Comparison of ENCODE assay signal across 8 mouse cellular contexts in the genomic region with DNA sequence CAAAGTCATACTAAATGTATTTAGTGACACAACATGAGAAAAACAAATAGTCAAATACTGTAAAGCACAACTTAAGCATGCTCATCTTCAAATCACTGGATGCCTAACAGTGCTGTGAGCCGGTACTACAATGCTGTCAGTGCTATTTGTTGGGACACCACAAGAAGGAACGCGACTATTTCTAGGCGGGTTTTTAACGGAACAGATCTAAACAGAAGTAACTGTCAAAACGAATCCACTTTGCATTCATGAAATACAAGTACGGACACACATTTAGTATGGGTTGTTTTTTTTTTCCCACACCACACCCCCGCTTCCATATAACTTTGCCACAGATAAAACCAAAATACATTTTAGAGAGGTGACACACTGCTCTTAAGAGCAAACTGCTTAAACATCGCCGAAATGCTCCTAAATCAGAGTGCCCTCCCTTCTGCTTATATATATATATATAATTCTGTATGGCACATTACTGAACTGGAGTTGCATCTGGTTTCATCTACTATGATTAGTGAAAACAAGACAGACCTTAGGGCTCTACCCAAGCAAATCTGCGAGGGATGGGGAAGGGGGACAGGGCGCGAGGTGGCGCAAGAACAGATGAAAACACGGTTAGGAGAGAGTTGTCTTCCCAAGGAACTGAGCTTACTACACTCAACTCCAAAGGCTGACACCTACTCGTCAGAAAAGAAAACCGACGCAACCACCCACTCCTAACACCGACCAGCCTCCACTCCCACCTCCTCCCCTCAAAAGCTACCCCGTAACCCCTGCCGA. TPM values are rescaled to one million over a fixed set of nuclear protein-coding genes. Genes with fewer than 3 reads are reported as not detected.
DNase-seq lines count a peak whose midpoint lies in the region; ATAC-seq lines count a peak whose summit lies in the region.

No protein-coding gene starts in this region.

- peak overlapping the region; percentile 87 for H3K9ac ChIP-seq in forebrain, embryonic 15.5 days (replicated peaks)

- no peaks in the 10 kb centered on the region for H3K9me3 ChIP-seq in forebrain, embryonic 15.5 days
- no peaks in the 10 kb centered on the region for H3K9me3 ChIP-seq in hindbrain, embryonic 10.5 days

- no peaks in the 10 kb centered on the region for H3K36me3 ChIP-seq in forebrain, embryonic 15.5 days
- no peaks in the 10 kb centered on the region for H3K36me3 ChIP-seq in hindbrain, embryonic 10.5 days

- peak overlapping the region; percentile 70 for H3K4me3 ChIP-seq in forebrain, embryonic 15.5 days
- peak overlapping the region; percentile 71 for H3K4me3 ChIP-seq in hindbrain, embryonic 10.5 days

- peak; percentile 56 for DNase-seq in layer of hippocampus, adult 11-12 months (ENCODE audit: low spot score)
- no peak for DNase-seq in layer of hippocampus, postnatal 36 days
- peak; percentile 74 for DNase-seq in brain, adult 2 months (ENCODE audit: low read depth, low spot score)
- DNase-seq in hindbrain, embryonic 10.5 days (ENCODE audit: low spot score) = no peak
- peak; percentile 51 to 66 for DNase-seq in layer of hippocampus, postnatal 10 days (ENCODE audit: low spot score in 2 of 2)
- DNase-seq in lung, postnatal 25 days (ENCODE audit: low spot score) = peak; percentile 42
- DNase-seq in right cerebral cortex, postnatal 14 days = peak; percentile 39

- no peak; the same call in 1 of the 2 replicates for ATAC-seq in forebrain, embryonic 15.5 days (replicated peaks)

- WGBS in forebrain, embryonic 15.5 days = 16% methylated on average over 21 of the region's 21 CpGs
- WGBS in hindbrain, embryonic 10.5 days = 31% methylated on average over 21 of the region's 21 CpGs

- H3K4me1 ChIP-seq in forebrain, embryonic 15.5 days = peaks cover 10% of the 10 kb centered on the region
- H3K4me1 ChIP-seq in hindbrain, embryonic 10.5 days (replicated peaks) = peaks cover 8% of the 10 kb centered on the region

- H3K27me3 ChIP-seq in forebrain, embryonic 15.5 days = no peaks in the 10 kb centered on the region
- H3K27me3 ChIP-seq in hindbrain, embryonic 10.5 days (ENCODE audit: insufficient read depth, poor library complexity, severe bottlenecking) = peaks cover 3% of the 10 kb centered on the region

- peak overlapping the region; percentile 64 for H3K4me2 ChIP-seq in forebrain, embryonic 15.5 days (replicated peaks)

- peak overlapping the region; percentile 98 for H3K27ac ChIP-seq in forebrain, embryonic 15.5 days (replicated peaks)
- H3K27ac ChIP-seq in hindbrain, embryonic 10.5 days = peak overlapping the region; percentile 96

RNA-seq across cellular contexts. Expression of a gene that starts 1.7 kb away (rescaled TPM):
- total RNA-seq in layer of hippocampus, postnatal 36 days (2021) = 10 to 100 TPM; 36.5 to 37.7 TPM
- 53.1 and 58.0 TPM in 2 replicates for polyA plus RNA-seq in forebrain, embryonic 15.5 days (2015; fragmentation: Nextera tagmentation; extraction: Ambion mirVana)
- polyA plus RNA-seq in hindbrain, embryonic 10.5 days (2016; fragmentation: Nextera tagmentation; extraction: Ambion mirVana) = 28.9 and 29.1 TPM in 2 replicates
- 10 to 100 TPM; 44.9 to 49.2 TPM for total RNA-seq in layer of hippocampus, postnatal 10 days (2021)

Comparison
In these comparisons a context has a peak if more than half of its experiments do, and no peak if none do; other contexts are left out.
1. DNase-seq: peak in layer of hippocampus, adult 11-12 months (single experiment), brain, adult 2 months (single experiment), layer of hippocampus, postnatal 10 days (2 of 2), lung, postnatal 25 days (single experiment) and right cerebral cortex, postnatal 14 days (single experiment); none in layer of hippocampus, postnatal 36 days (0 of 2) and hindbrain, embryonic 10.5 days (single experiment).